Mouse (Mus musculus) MEL (cell line): Measurements from ENCODE around the gene Gne. TPM values are rescaled to one million over a fixed set of nuclear protein-coding genes. Genes with fewer than 3 reads are reported as not detected.

ENCODE experiments used
- DNase-seq: peaks from one replicate; pipeline ENCODE4 v3.0.0; 2011; ENCODE audit warnings: low read depth, low spot score
- H3K27ac ChIP-seq: 2 replicates; pipeline ENCODE4 v1.5.1; 2012; ENCODE audit warnings: low read depth, mild to moderate bottlenecking, control low read depth, low read length, moderate library complexity; ENCODE audit not compliant: control insufficient read depth
- H3K27me3 ChIP-seq, 2 experiments: fragments of 150-350 bp in 1 of 2; sonication (generic) in 1 of 2; 2 replicates each; pipeline ENCODE4 v1.6.1; 2012; ENCODE audit warnings: low read length in 2 of 2, mild to moderate bottlenecking in 2 of 2, improper control_type of control experiment in 1 of 2, moderate library complexity in 1 of 2; ENCODE audit not compliant: insufficient read depth in 2 of 2, control insufficient read depth in 1 of 2
- H3K36me3 ChIP-seq, 2 experiments: 2 replicates each; pipeline ENCODE4 v1.6.1; 2012 to 2014; ENCODE audit warnings: low read length in 2 of 2, improper control_type of control experiment in 1 of 2, inconsistent platforms in 1 of 2, mild to moderate bottlenecking in 1 of 2; ENCODE audit not compliant: insufficient read depth in 2 of 2, control insufficient read depth in 1 of 2
- H3K4me1 ChIP-seq, 2 experiments: fragments of 150-350 bp in 1 of 2; sonication (generic) in 1 of 2; 2 replicates each; pipeline ENCODE4 v1.6.1; 2012; ENCODE audit warnings: low read length in 2 of 2, improper control_type of control experiment in 1 of 2, mild to moderate bottlenecking in 1 of 2; ENCODE audit not compliant: insufficient read depth in 2 of 2, control insufficient read depth in 1 of 2
- H3K4me3 ChIP-seq, 2 experiments: fragments of 150-350 bp in 1 of 2; sonication (generic) in 1 of 2; 2 replicates each; pipeline ENCODE4 v1.5.1; 2012; ENCODE audit warnings: low read depth in 2 of 2, low read length in 2 of 2, mild to moderate bottlenecking in 2 of 2, moderate library complexity in 2 of 2, control low read depth in 1 of 2, improper control_type of control experiment in 1 of 2; ENCODE audit not compliant: control insufficient read depth in 1 of 2, insufficient read depth in 1 of 2
- H3K79me2 ChIP-seq: 2 replicates; pipeline ENCODE4 v1.6.1; 2012; ENCODE audit warnings: mild to moderate bottlenecking, low read length, moderate library complexity; ENCODE audit not compliant: control insufficient read depth, poor library complexity, insufficient read depth
- H3K9ac ChIP-seq: 2 replicates; pipeline ENCODE4 v1.6.1; 2012; ENCODE audit warnings: low read depth, mild to moderate bottlenecking, control low read depth, low read length, moderate library complexity; ENCODE audit not compliant: control insufficient read depth, poor library complexity, severe bottlenecking
- H3K9me3 ChIP-seq: fragments of 150-350 bp; sonication (generic); replicated peaks from 2 replicates; pipeline ENCODE4 v1.6.1; 2012; ENCODE audit warnings: mild to moderate bottlenecking, low read length, improper control_type of control experiment, moderate library complexity; ENCODE audit not compliant: insufficient read depth
- BHLHE40 ChIP-seq: IDR thresholded peaks from 2 replicates; pipeline ENCODE4 v1.6.1; 2012; ENCODE audit warnings: low read depth, mild to moderate bottlenecking, inconsistent platforms, low read length, improper control_type of control experiment, borderline replicate concordance
- CHD2 ChIP-seq: IDR thresholded peaks from 2 replicates; pipeline ENCODE4 v1.6.1; 2011; ENCODE audit warnings: low read length, improper control_type of control experiment
- CTCF ChIP-seq, 3 experiments: IDR thresholded peaks in 2 of 3; conservative IDR thresholded peaks in 1 of 3; 2 replicates each; pipeline ENCODE4 v1.5.1; 2011 to 2012; ENCODE audit warnings: low read length in 3 of 3, low read depth in 2 of 3, mild to moderate bottlenecking in 2 of 3, improper control_type of control experiment in 1 of 3, inconsistent platforms in 1 of 3, mixed read lengths in 1 of 3, moderate library complexity in 1 of 3; ENCODE audit not compliant: control insufficient read depth in 1 of 3, insufficient read depth in 1 of 3, poor library complexity in 1 of 3, severe bottlenecking in 1 of 3
- ELF1 ChIP-seq: IDR thresholded peaks from 2 replicates; pipeline ENCODE4 v1.6.1; 2014; ENCODE audit warnings: low read depth, mild to moderate bottlenecking, inconsistent platforms, low read length, improper control_type of control experiment, moderate library complexity
- EP300 ChIP-seq, 2 experiments: IDR thresholded peaks; 2 replicates each; pipeline ENCODE4 v1.6.1; 2011; ENCODE audit warnings: improper control_type of control experiment in 2 of 2, low read length in 2 of 2, low read depth in 1 of 2, mild to moderate bottlenecking in 1 of 2
- ETS1 ChIP-seq: IDR thresholded peaks from 2 replicates; pipeline ENCODE4 v1.6.1; 2012; ENCODE audit warnings: low read depth, mild to moderate bottlenecking, inconsistent platforms, low read length, improper control_type of control experiment, moderate library complexity
- HCFC1 ChIP-seq: IDR thresholded peaks from 2 replicates; pipeline ENCODE4 v1.6.1; 2012; ENCODE audit warnings: low read depth, mild to moderate bottlenecking, inconsistent platforms, low read length, improper control_type of control experiment, moderate library complexity
- JUND ChIP-seq: IDR thresholded peaks from 2 replicates; pipeline ENCODE4 v1.6.1; 2011; ENCODE audit warnings: low read depth, mild to moderate bottlenecking, improper control_type of control experiment, low read length
- MAFK ChIP-seq: IDR thresholded peaks from 2 replicates; pipeline ENCODE4 v1.6.1; 2011; ENCODE audit warnings: low read depth, mild to moderate bottlenecking, low read length, improper control_type of control experiment, borderline replicate concordance
- MAX ChIP-seq: IDR thresholded peaks from 2 replicates; pipeline ENCODE4 v1.6.1; 2011; ENCODE audit warnings: low read length, improper control_type of control experiment
- MAZ ChIP-seq: IDR thresholded peaks from 2 replicates; pipeline ENCODE4 v1.6.1; 2012; ENCODE audit warnings: low read depth, mild to moderate bottlenecking, inconsistent platforms, low read length, improper control_type of control experiment
- POLR2AphosphoS2 ChIP-seq: IDR thresholded peaks from 2 replicates; pipeline ENCODE4 v1.6.1; 2011; ENCODE audit warnings: low read length, improper control_type of control experiment
- POLR2AphosphoS5 ChIP-seq: IDR thresholded peaks from 2 replicates; pipeline ENCODE4 v1.6.1; 2012; ENCODE audit warnings: low read depth, borderline replicate concordance, mild to moderate bottlenecking, inconsistent platforms, low read length, moderate library complexity, mixed read lengths
- RAD21 ChIP-seq: IDR thresholded peaks from 2 replicates; pipeline ENCODE4 v1.6.1; 2011; ENCODE audit warnings: mild to moderate bottlenecking, low read depth, low read length, improper control_type of control experiment
- SIN3A ChIP-seq: IDR thresholded peaks from 2 replicates; pipeline ENCODE4 v1.6.1; 2012; ENCODE audit warnings: low read length, improper control_type of control experiment, inconsistent platforms
- TBP ChIP-seq: IDR thresholded peaks from 2 replicates; pipeline ENCODE4 v1.8.0; 2011; ENCODE audit warnings: low read depth, low read length, improper control_type of control experiment
- ZC3H11A ChIP-seq: IDR thresholded peaks from 2 replicates; pipeline ENCODE4 v1.6.1; 2012; ENCODE audit warnings: low read depth, mild to moderate bottlenecking, inconsistent platforms, low read length, improper control_type of control experiment
- ZKSCAN1 ChIP-seq: IDR thresholded peaks from 2 replicates; pipeline ENCODE4 v1.6.1; 2012; ENCODE audit warnings: low read depth, mild to moderate bottlenecking, inconsistent platforms, low read length, improper control_type of control experiment, moderate library complexity
- polyA plus RNA-seq, 2 experiments: library from polyadenylated mRNA; stranded (reverse) in 1 of 2; unstranded in 1 of 2; fragments of >175 nt in 1 of 2; fragments of >200 nt in 1 of 2; gene quantifications; 2 replicates each; pipeline versions ENCODE4 v1.2.1 to v1.2.4; 2012; ENCODE audit warnings: low replicate concordance in 2 of 2, low read depth in 1 of 2; ENCODE audit not compliant: insufficient read length in 2 of 2, insufficient read depth in 1 of 2, missing spikeins in 1 of 2
- total RNA-seq: library from RNA; depleted of rRNA; stranded (reverse); fragments of 300-350 nt; gene quantifications from 2 replicates; pipeline ENCODE4 v1.2.3, GENCODE M21; 2012; rRNA removed

Gene Gne
- total RNA-seq (28.2 and 32.4 TPM in 2 replicates), polyA plus RNA-seq (100 to 1,000 TPM in 1 of 2 experiments, 10 to 100 TPM in 1; 53.0 to 127 TPM)

DNA sequence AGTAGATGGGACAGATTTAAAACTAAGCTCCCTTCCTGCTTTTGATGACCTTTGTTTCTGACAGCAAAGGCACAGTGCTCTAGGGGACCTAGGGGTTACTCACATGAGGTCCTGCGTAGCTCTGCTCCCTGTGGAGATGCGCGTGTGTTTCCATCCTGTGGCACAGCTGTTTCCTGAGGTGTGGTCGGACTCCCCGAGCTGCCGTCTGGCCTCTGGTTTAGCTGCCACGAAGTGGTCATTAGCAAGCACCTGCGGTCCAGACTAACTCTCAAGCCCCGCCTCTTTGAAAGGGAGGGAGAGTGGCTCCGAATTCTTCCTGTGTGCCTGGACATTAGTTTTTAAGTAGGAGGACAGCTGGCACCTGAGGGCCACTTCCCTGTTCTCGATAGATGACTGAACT is at the start of gene Gne:
Gene Gne, minus strand, starts transcription at position 233 of the 400 bp plus-strand sequence.
- peaks cover 3 to 14% of the 10 kb centered on the region in 2 experiments for H3K27me3 ChIP-seq
- no peak within 1 kb of the TSS for H3K27ac ChIP-seq
- H3K36me3 ChIP-seq: no peaks in the 10 kb centered on the region
- no peak within 1 kb of the TSS for H3K9ac ChIP-seq
- no peak for DNase-seq
- no peaks in the 10 kb centered on the region for H3K79me2 ChIP-seq
- TF ChIP-seq MAZ (no peak), RAD21 (no peak), ETS1 (no peak), CHD2 (no peak)
- H3K9me3 ChIP-seq: no peaks in the 10 kb centered on the region
- no peaks in the 10 kb centered on the region for H3K4me1 ChIP-seq
- H3K4me3 ChIP-seq: no peak within 1 kb of the TSS

DNA sequence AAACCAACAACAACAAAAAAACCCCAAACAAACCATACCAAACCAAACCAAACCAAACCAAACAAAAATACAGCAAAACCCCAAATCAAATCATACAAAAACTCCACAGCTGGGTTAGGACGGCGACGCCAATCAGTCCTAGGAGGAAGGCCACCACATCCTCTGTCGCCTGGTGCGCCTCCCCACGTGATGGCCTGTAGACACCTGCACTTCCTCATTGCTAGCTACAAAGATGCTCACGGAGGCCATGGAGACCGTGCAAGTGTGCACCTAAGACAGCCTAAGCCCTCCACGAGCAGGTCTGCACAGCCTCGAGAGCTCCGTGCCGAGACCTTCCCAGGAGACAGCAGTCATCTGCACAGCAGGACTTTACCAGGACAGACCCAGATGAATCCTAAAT is 42.8 kb upstream of the Gne start:
- TF ChIP-seq ZKSCAN1 (no peak), SIN3A (no peak), MAX (no peak), TBP (no peak), JUND (no peak), POLR2AphosphoS2 (no peak), HCFC1 (no peak), POLR2AphosphoS5 (no peak), ZC3H11A (no peak), MAFK (no peak), BHLHE40 (no peak), ELF1 (no peak), CTCF (IDR thresholded peaks at IDR 0.05 in 2 of 3, conservative IDR thresholded peaks at IDR 0.05 in 1 of 3; ENCODE audit: control insufficient read depth in 1 of 3, insufficient read depth in 1 of 3, low read depth in 2 of 3, low read length in 3 of 3, poor library complexity in 1 of 3, severe bottlenecking in 1 of 3) (no peak), EP300 (IDR thresholded peaks at IDR 0.05; ENCODE audit: low read depth in 1 of 2, low read length in 2 of 2) (no peak)
- TF ChIP-seq, all 39 proteins: peak for 0
- peak; percentile 9 for DNase-seq
- no peaks in the 10 kb centered on the region for H3K27me3 ChIP-seq
- no peaks in the 10 kb centered on the region for H3K9me3 ChIP-seq
- H3K27ac ChIP-seq: no peak overlapping the region
- no peak overlapping the region for H3K9ac ChIP-seq
- peaks cover 0 to 3% of the 10 kb centered on the region in 2 experiments; a peak in 2 of 4 replicates for H3K4me1 ChIP-seq
- H3K4me3 ChIP-seq: no peak overlapping the region
- peaks cover 5 to 6% of the 10 kb centered on the region in 2 experiments for H3K36me3 ChIP-seq
- H3K79me2 ChIP-seq: no peaks in the 10 kb centered on the region
